Mouse (Mus musculus): Measurements from ENCODE around the gene Ppy. TPM values are rescaled to one million over a fixed set of nuclear protein-coding genes. Genes with fewer than 3 reads are reported as not detected.

Ppy gene
- not detected in 2 replicates for polyA plus RNA-seq (2012; ENCODE audit: insufficient read depth, insufficient read length, missing spikeins)

DNA sequence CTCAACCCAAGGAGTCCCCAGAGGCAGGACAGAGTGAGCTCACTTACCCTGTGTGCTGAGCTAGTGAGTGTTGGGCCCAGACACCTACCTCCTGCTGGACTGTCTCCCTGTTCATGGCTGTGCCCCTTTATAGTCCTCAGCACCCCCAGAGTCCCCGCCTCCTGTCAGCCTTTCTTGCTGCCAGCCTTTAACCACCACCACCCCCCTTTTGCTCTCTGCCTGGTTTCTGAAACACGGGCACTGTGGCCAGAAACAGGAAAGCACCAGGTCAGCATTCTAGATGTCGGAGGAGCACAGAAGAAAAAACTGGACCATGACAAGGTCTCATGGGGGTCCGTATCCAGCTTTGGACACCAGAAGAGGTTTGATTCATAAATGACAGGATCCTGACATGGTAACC, at the start of gene Ppy:
Ppy (minus strand) TSS at position 101 of the 400 bp plus-strand sequence.
- Histone ChIP-seq H3K27ac (replicated peaks; ENCODE audit: low read depth, low read length) (no peak within 1 kb of the TSS), H3K4me3 (ENCODE audit: insufficient read depth, low read depth, low read length) (no peak within 1 kb of the TSS), H3K4me1 (ENCODE audit: control insufficient read depth, insufficient read depth, insufficient read length, low read length) (no peaks in the 10 kb centered on the region)

DNA sequence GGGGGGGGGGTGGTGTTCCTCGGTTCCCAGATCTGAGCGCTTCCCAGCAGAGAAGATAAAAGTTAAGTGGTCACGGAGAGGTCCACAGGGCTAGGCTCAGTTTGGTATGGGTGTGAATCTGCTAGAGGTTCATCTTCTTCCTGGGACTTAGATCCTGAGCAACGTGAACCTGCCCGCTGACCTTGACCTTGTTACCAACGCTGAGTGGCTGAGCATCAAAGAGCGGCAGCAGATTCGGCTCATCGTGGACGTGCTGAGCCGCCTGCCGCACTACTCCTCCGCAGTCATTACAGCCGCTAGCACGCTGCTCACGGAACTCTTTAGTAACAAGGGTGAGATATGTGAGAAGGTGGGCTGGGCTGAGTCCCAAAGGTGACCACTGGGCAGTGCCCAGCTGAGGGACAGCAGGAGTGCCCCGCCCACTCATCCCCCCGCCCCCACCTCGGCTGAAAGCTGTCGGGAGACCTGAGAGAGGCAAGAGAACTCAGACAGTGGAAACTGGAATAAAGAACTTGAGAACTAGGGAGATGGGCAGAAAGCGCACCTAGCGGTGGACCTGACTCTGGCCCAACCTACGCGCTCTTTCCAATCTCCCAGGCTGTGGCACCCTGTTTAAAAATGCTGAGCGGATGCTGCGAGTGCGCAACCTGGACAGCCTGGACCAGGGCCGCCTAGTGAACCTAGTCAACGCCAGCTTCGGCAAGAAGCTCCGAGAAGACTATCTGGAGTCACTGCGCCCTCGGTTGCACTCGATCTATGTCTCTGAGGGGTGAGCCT, 46.3 kb upstream of the Ppy start:
- no peaks in the 10 kb centered on the region; the same call in 1 of the 2 replicates for H3K4me1 ChIP-seq (ENCODE audit: control insufficient read depth, insufficient read depth, insufficient read length, low read length)
- no peak overlapping the region for H3K27ac ChIP-seq (replicated peaks; ENCODE audit: low read depth, low read length)
- H3K4me3 ChIP-seq (ENCODE audit: insufficient read depth, low read depth, low read length) = no peak overlapping the region

DNA sequence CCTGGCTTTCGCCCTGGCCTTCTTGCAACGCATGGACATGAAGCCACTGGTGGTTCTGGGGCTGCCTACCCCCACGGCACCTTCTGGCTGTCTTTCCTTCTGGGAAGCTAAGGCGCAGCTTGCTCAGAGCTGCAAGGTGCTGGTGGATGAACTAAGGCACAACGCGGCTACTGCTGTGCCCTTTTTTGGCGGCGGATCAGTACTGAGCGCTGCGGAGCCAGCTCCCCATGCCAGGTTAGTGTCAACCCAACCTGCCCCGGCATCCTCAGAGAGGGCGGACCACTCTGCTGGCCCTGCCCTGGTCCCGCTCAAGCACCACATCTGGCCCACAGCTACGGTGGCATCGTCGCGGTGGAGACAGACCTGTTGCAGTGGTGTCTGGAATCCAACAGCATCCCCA, 45.4 kb upstream of the Ppy start:
- no peak overlapping the region for H3K4me3 ChIP-seq (ENCODE audit: insufficient read depth, low read depth, low read length)
- no peaks in the 10 kb centered on the region; the same call in 1 of the 2 replicates for H3K4me1 ChIP-seq (ENCODE audit: control insufficient read depth, insufficient read depth, insufficient read length, low read length)
- no peak overlapping the region for H3K27ac ChIP-seq (replicated peaks; ENCODE audit: low read depth, low read length)

DNA sequence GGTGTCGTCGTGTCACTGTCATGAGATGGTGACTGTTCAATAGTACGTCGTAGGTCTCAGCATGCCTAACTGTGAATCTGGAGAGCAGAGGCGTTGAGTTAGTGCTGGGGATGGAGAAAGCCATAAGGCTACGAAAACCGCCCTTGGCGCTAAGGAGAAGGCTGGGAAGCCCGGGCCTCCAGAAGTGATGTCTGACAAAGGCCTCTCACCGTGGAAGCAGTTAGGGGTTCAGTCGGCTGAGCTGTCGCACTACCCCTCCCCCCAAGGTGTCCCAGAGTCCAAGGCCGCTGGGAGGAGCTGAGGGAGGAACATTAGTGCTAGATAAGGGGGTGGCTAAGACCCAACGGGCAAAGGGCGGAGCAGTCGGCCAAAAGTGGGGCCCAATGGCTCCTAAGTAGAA, 44.9 kb upstream of the Ppy start:
- Histone ChIP-seq H3K4me1 (ENCODE audit: control insufficient read depth, insufficient read depth, insufficient read length, low read length) (no peaks in the 10 kb centered on the region; the same call in 1 of the 2 replicates), H3K27ac (replicated peaks; ENCODE audit: low read depth, low read length) (no peak overlapping the region), H3K4me3 (ENCODE audit: insufficient read depth, low read depth, low read length) (peak overlapping the region; percentile 19; the same call in 1 of the 2 replicates)

DNA sequence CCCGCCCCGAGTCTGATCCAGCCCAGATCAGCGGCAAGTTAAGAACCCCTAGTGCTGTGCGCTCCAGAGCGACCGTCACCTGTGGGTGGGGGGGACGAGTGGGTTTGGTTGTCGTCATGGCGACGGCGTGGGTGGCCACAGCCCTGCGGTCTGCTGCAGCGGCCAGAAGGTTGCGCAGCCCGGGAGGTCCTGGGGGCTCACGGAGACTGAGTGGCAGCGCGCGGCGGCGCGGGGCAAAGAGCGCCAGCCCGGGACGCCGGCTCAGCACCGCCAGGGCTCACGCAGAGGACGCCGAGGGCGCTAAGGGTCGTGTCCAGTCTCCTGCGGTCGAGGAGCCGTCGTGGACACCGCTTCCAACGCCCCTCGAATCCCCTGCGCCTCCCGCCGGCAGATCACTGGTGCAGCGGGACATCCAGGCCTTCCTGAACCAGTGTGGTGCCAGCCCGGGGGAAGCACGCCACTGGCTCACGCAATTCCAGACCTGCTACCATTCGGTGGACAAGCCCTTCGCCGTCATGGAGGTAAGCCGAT, 44.4 kb upstream of the Ppy start, which contains the start of gene Nags:
Nags (plus strand) TSS at position 43 of the 531 bp plus-strand sequence.
- no peak within 1 kb of the TSS for H3K27ac ChIP-seq (replicated peaks; ENCODE audit: low read depth, low read length)
- H3K4me1 ChIP-seq (ENCODE audit: control insufficient read depth, insufficient read depth, insufficient read length, low read length) = no peaks in the 10 kb centered on the region; the same call in 1 of the 2 replicates
- H3K4me3 ChIP-seq (ENCODE audit: insufficient read depth, low read depth, low read length) = peak within 1 kb of the TSS; percentile 19; the same call in 1 of the 2 replicates

DNA sequence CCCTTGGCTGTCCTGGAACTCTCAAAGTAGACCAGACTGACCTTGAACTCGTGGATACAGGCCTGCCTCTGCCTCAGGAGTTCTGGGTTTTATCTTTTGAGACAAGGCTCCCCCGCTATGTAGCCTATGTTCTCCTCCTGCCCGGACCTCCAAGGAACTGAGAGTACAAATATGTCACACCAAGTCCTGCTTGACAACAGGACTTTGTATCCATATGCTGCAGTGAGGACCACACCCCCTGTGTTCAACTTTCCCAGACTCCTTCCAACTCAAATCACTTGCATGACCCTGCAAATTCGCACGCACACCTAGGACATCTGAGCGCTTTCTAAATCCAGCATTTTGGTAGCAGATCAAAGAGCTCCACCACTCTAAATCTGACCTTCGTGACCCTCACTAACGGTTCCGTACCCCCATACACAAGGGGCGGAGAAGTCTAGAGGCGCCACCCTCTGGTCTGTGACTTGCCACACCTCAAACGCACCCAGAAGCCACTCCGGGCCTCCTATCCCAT, 43.9 kb upstream of the Ppy start:
- H3K4me3 ChIP-seq (ENCODE audit: insufficient read depth, low read depth, low read length) = no peak overlapping the region
- H3K27ac ChIP-seq (replicated peaks; ENCODE audit: low read depth, low read length) = no peak overlapping the region
- H3K4me1 ChIP-seq (ENCODE audit: control insufficient read depth, insufficient read depth, insufficient read length, low read length) = no peaks in the 10 kb centered on the region; the same call in 1 of the 2 replicates

DNA sequence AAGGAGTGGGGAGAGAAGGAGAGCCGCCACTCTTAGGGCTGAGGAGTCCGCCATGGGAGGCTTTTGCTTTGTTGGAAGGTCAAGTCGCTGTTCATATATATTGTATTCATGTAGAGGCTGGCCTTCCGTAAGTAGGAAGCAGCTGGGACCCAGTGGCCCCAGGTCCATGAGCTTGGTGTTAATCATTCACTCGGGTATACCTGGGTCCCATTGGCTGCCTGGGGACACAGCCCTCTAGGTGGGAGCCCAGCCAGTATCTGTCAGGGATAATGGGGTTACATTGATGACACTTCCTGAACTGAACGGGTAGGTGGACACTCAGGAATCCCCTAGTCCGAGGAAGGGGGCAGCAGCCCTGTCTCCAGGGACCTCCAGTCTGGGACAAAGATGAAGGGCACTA, 41.2 kb upstream of the Ppy start:
- Histone ChIP-seq H3K27ac (replicated peaks; ENCODE audit: low read depth, low read length) (no peak overlapping the region), H3K4me3 (ENCODE audit: insufficient read depth, low read depth, low read length) (no peak overlapping the region), H3K4me1 (ENCODE audit: control insufficient read depth, insufficient read depth, insufficient read length, low read length) (no peaks in the 10 kb centered on the region; the same call in 1 of the 2 replicates)

DNA sequence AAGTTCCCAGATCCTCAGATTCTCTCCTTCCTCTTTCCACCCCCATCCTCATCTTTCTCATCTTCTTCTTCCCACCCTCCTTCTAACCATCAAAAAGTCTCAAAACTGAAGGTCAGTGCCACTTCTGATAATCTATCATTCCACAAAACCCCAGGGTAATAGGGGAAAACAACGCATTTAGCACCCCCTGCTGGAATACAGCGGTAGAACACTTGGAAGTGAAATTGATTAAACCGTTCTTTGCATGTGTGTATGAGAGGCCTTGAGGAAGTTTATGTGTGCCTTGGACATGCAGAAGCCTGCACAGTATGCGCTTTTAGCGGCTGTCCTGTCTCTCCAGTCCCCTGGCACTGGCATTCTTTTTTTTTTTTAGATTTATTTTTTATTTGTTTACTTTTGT, 39.4 kb upstream of the Ppy start:
- no peak overlapping the region for H3K27ac ChIP-seq (replicated peaks; ENCODE audit: low read depth, low read length)
- H3K4me3 ChIP-seq (ENCODE audit: insufficient read depth, low read depth, low read length) = no peak overlapping the region
- no peaks in the 10 kb centered on the region for H3K4me1 ChIP-seq (ENCODE audit: control insufficient read depth, insufficient read depth, insufficient read length, low read length)

DNA sequence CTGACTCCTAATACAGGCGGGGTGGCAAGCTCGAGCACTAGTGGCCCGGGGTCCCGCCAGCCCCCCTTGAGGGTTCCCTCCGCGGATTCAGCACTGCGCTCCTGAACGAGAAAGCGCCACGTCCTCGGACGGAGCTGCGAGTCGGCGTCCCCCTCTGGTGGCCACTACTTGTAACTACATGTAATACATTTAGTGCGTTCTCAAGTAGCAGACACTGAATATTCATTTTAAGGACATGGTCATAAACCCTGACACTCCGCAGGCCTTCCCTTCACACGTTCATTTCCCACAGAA, 37.3 kb upstream of the Ppy start:
- no peaks in the 10 kb centered on the region for H3K4me1 ChIP-seq (ENCODE audit: control insufficient read depth, insufficient read depth, insufficient read length, low read length)
- H3K27ac ChIP-seq (replicated peaks; ENCODE audit: low read depth, low read length) = no peak overlapping the region
- no peak overlapping the region for H3K4me3 ChIP-seq (ENCODE audit: insufficient read depth, low read depth, low read length)

DNA sequence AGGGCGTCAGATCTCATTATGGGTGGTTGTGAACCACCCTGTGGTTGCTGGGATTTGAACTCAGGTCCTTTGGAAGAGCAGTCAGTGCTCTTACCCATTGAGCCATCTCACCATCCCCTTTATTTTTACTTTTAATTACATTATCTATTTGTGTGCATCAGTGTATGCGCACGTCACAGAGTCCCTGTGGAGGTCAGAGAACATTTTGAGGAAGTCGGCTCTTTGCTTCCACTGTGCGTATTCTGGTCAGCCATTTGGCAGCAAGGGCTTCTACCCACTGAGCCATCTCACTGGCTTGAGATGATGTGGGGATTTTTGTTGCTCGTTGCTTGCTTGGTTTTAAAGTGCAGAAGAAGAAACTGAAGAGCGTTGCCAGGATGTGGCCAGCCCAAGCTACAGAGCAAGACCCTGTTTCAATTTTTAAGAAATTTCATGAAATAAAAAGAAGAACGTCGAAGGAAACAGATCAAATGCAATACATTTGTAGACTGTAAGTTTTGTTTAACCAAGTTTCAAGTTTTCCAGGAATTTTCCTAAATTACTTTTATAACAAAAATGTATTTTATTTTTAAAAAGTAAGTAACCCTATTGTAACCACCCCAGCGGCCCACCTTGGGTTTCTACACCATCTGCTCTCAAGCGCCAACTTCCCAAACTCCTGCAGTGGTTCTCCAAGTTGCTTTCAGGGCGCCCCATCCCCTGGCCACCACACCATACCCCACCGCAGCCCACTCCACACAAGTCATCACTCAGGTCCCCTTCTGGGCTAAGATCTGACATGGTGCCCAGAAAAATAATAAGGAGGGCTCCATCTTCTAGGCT, 36.7 kb upstream of the Ppy start:
- no peaks in the 10 kb centered on the region for H3K4me1 ChIP-seq (ENCODE audit: control insufficient read depth, insufficient read depth, insufficient read length, low read length)
- H3K27ac ChIP-seq (replicated peaks; ENCODE audit: low read depth, low read length) = no peak overlapping the region
- no peak overlapping the region for H3K4me3 ChIP-seq (ENCODE audit: insufficient read depth, low read depth, low read length)

DNA sequence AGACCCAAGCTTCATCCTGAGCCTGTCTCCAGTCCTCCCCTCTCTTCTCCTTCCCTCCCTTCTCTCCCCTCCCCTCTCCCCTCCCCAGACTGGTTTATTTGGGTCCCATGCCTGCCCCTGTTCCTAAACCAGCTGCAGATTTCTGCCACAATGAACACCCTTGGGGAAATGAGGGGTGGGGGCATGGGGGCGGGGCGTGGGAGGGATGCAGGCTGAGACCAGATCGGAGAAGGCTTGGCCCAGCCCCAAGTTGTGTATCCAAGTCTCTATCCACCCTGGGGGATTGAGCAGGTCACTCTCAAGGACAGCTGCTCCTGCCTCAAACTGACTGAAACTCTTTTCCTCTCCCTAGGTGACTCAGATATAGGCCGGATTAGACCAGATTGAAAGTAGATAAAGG, 33.4 kb upstream of the Ppy start:
- Histone ChIP-seq H3K4me1 (ENCODE audit: control insufficient read depth, insufficient read depth, insufficient read length, low read length) (no peaks in the 10 kb centered on the region), H3K27ac (replicated peaks; ENCODE audit: low read depth, low read length) (no peak overlapping the region), H3K4me3 (ENCODE audit: insufficient read depth, low read depth, low read length) (no peak overlapping the region)

DNA sequence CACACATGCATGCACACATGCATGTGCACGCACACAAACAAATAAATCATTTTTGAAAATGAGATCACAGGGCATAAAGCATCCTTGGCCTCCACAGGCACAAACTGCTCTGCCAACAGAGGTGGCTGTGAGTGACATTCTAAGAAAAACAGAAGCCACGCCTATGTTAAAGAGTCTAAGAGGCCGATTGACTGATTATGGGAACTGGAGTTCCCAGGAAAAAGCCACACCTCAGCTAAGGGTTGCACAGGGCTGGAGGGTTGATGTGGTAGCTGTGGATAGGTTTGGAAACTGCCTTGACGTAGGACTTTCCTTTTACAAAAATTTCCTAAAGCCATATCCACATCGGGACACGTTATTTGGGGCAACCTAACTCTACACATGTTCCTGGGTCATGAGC, 16.3 kb upstream of the Ppy start:
- Histone ChIP-seq H3K27ac (replicated peaks; ENCODE audit: low read depth, low read length) (no peak overlapping the region), H3K4me3 (ENCODE audit: insufficient read depth, low read depth, low read length) (no peak overlapping the region), H3K4me1 (ENCODE audit: control insufficient read depth, insufficient read depth, insufficient read length, low read length) (no peaks in the 10 kb centered on the region)

DNA sequence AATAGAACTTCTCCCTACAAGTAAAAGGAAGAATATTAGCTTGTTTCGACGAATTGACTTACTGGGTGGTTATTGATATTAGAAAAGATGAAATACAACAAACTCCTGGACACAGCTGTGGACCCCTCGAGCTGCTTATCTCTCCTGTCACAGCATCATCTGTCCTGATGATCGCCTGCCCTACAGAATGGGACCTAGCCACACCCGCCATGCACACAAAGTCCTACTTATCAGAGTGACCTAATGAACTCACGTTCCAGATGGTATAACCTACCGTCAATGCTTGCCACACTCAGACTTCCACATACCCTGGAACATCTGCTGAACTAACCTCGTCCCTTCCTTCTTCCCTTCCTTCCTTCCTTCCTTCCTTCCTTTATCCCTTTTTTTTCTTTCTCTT, 15.1 kb upstream of the Ppy start:
- no peaks in the 10 kb centered on the region for H3K4me1 ChIP-seq (ENCODE audit: control insufficient read depth, insufficient read depth, insufficient read length, low read length)
- H3K27ac ChIP-seq (replicated peaks; ENCODE audit: low read depth, low read length) = no peak overlapping the region

DNA sequence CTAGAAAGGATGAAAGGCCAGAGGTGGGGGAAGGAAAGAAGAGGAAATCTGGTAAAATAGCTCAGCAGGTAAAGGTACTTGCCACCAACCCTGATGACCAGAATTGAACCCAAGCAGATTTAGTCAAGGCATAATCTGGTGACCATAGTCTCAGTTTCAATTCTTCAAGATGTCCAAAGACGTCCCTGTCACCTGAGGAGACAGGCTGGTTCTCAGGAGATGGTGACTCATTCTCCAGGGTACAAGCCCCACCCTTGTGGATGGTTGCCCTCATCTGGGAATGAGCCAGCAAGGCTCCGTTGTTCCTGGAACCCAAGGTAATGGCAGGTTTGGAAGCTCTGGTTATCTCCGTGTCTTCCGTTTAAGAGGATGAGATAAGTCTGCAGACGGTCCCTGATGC, 10.5 kb upstream of the Ppy start:
- H3K4me3 ChIP-seq (ENCODE audit: insufficient read depth, low read depth, low read length) = no peak overlapping the region
- H3K4me1 ChIP-seq (ENCODE audit: control insufficient read depth, insufficient read depth, insufficient read length, low read length) = no peaks in the 10 kb centered on the region
- no peak overlapping the region for H3K27ac ChIP-seq (replicated peaks; ENCODE audit: low read depth, low read length)

More for the DNA sequence above, 15.1 kb upstream of the Ppy start:
- H3K4me3 ChIP-seq (ENCODE audit: insufficient read depth, low read depth, low read length) = no peak overlapping the region

DNA sequence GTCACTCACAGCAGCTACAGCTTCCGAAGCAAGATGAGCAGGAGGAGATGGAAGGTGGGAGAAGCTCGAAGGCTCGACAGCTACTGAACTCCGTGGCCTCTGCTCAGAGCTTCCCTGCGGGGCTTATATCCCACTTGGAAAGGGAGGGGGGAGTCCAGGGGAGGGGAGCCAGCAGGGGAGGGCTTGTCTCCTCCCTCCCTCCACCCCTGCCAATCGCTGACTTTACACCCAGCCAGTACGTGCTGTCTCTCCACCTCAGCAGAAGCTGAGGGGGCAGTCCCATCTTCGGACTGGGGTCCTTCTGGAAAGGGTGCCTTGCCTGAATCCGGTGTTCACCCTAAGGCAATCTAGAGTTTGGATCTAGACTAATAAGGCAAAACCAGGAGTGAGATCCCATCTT, 6.6 kb upstream of the Ppy start, which contains the start of gene Pyy:
Pyy (minus strand) TSS at position 101 of the 400 bp plus-strand sequence.
- H3K27ac ChIP-seq (replicated peaks; ENCODE audit: low read depth, low read length) = no peak within 1 kb of the TSS
- H3K4me3 ChIP-seq (ENCODE audit: insufficient read depth, low read depth, low read length) = no peak within 1 kb of the TSS
- no peaks in the 10 kb centered on the region for H3K4me1 ChIP-seq (ENCODE audit: control insufficient read depth, insufficient read depth, insufficient read length, low read length)

Data from brown adipose tissue, adult 24 weeks (tissue).